In the genomic region with DNA sequence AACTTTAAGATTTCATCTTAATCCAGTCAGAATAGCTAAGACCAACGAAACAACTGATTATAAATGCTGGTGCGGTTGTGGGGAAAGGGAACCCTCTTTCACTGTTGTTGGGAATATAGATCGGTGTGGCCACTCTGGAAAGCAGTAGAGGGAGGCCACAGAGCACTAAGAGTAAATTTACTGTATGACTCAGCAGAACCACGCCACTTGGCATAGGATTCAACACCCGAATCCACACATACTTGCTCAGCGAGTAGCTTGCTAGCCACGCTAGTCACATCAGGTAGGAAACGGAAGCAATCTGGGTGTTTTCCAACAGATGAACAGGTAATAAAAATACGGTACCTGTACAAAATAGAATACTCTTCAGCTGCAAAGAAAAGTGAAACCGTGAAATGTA, we compare ENCODE assay signal across 22 mouse cellular contexts. TPM values are rescaled to one million over a fixed set of nuclear protein-coding genes. Genes with fewer than 3 reads are reported as not detected.
"Had no signal": no experiment of that assay in that cellular context is flagged by ENCODE, and none has a peak within 500 bp of the region (broad histone marks: within the 10 kb centered on the region; RNA-seq: fewer than 3 reads in every experiment).

No protein-coding gene starts in this region.

- H3K4me1 ChIP-seq: lung, embryonic 15.5 days; midbrain, embryonic 10.5 days; midbrain, embryonic 13.5 days; neural tube, embryonic 13.5 days had no signal

- H3K9me3 ChIP-seq: liver, embryonic 13.5 days; lung, embryonic 15.5 days; midbrain, embryonic 10.5 days; midbrain, embryonic 13.5 days; neural tube, embryonic 13.5 days had no signal

- H3K9ac ChIP-seq: liver, embryonic 13.5 days; lung, embryonic 15.5 days; midbrain, embryonic 13.5 days; neural tube, embryonic 13.5 days had no signal

- H3K27me3 ChIP-seq: liver, embryonic 13.5 days; lung, embryonic 15.5 days; midbrain, embryonic 13.5 days; neural tube, embryonic 13.5 days had no signal

- H3K4me3 ChIP-seq: left cerebral cortex, adult 2 months; liver, embryonic 13.5 days; lung, embryonic 15.5 days; megakaryocyte, embryonic 14.5 days; midbrain, embryonic 10.5 days; midbrain, embryonic 13.5 days; myocyte; neural tube, embryonic 13.5 days had no signal

- H3K36me3 ChIP-seq: liver, embryonic 13.5 days; lung, embryonic 15.5 days; midbrain, embryonic 10.5 days; midbrain, embryonic 13.5 days; neural tube, embryonic 13.5 days had no signal

- DNase-seq: kidney, adult 2 months; kidney, postnatal 25 days; layer of hippocampus, postnatal 36 days; liver, embryonic 13.5 days; lung, postnatal 14 days; retina, postnatal 1 day; right cerebral cortex, postnatal 25 days; thymus, adult 2 months; thymus, postnatal 14 days; thymus, postnatal 4 days had no signal

- ATAC-seq: intestine, postnatal 0 days; midbrain, embryonic 13.5 days; midbrain, embryonic 16.5 days had no signal

- H3K27ac ChIP-seq: kidney, postnatal 0 days; left cerebral cortex, adult 2 months; liver, embryonic 13.5 days; lung, embryonic 15.5 days; midbrain, embryonic 10.5 days; midbrain, embryonic 13.5 days; neural tube, embryonic 13.5 days had no signal

- H3K4me2 ChIP-seq: liver, embryonic 13.5 days; lung, embryonic 15.5 days; midbrain, embryonic 13.5 days; neural tube, embryonic 13.5 days had no signal

RNA-seq across cellular contexts. Expression of a gene that starts 27.1 kb away (rescaled TPM):
- total RNA-seq: monocyte, adult 5-6 weeks had no signal
- polyA plus RNA-seq: neural tube, embryonic 13.5 days; spleen, adult 2 months had no signal
